5 mouse cellular contexts compared by ENCODE assay signal in the genomic region with DNA sequence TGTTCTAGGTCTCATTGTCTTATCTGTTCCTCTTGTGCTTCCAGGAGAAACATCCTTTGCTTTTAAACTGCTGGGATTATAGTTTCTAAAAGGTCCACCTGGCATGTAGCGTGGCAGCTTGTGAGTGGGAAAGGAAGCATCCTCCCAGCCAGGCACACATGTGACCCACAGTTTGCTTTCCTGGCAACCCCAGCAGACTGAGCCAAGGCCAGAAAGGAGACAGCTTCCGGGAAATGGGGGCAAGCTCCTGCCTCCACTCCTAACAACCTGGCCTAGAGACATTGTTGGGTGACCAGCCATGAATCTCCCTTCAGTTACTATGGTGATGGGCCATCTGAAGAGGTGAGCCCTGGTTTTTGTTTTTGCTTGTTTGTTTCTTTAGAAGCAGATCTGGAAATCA.
"Had no signal": no experiment of that assay in that cellular context is flagged by ENCODE, and none has a peak within 500 bp of the region (broad histone marks: within the 10 kb centered on the region; RNA-seq: fewer than 3 reads in every experiment).

No protein-coding gene starts in this region.

- DNase-seq: gastrocnemius, postnatal 14 days; heart, adult 18-20 months; heart, postnatal 10 days; kidney, adult 9 months; left cerebral cortex, postnatal 4 days had no signal
